Mouse (Mus musculus): ENCODE results near the gene Stpg3. TPM values are rescaled to one million over a fixed set of nuclear protein-coding genes. Genes with fewer than 3 reads are reported as not detected.

Stpg3 gene
- total and polyA plus RNA-seq, 3 experiments = 0.07 TPM; not detected in 2

DNA sequence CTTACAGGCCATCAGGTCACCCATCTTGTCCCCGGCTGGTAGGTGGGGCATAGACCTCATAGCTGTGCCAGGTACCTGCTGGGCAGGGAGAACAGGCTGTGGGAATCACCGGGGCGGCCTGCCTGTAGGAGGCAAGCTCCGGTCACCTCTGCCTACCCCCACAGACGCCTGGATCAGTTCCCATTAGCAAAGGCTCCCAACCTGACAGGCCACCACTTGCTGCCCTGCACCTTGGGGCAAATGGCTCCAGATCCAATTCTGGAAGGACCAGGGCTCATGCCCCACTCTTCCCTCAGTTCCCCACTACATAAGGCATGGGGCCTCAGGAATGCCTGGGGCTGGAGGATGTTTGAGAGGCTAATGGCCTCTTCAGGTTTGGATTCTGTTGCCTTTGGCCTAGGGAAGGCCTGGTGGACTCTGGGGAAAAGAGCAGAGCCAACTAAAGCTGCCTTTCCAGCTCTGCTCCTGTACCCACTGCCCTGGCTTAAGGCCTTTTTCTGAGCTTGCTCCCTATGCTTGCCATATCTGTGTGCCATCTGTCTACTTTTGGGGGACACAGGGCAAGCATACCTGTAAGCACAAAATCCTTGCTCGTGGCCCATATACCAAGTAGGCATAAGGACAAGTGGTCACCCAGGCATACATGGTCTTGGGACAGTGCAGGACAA, 43.2 kb downstream of the Stpg3 start:
- H3K27ac ChIP-seq (ENCODE audit: control insufficient read depth, low read depth, low read length) = no peak overlapping the region
- peaks cover 11 to 37% of the 10 kb centered on the region in 2 experiments for H3K4me1 ChIP-seq (ENCODE audit: control insufficient read depth in 1 of 2, insufficient read depth in 2 of 2, low read length in 2 of 2)
- H3K9ac ChIP-seq (ENCODE audit: control insufficient read depth, low read depth, low read length, poor library complexity, severe bottlenecking) = no peak overlapping the region
- H3K4me3 ChIP-seq (ENCODE audit: control insufficient read depth in 1 of 2, insufficient read depth in 1 of 2, low read depth in 2 of 2, low read length in 2 of 2) = no peak overlapping the region
- DNase-seq (ENCODE audit: low read depth, low spot score) = no peak
- H3K79me2 ChIP-seq (ENCODE audit: control insufficient read depth, insufficient read depth, low read length, poor library complexity) = no peaks in the 10 kb centered on the region; the same call in 1 of the 2 replicates
- peaks cover 0 to 21% of the 10 kb centered on the region in 2 experiments; a peak in 2 of 4 replicates for H3K36me3 ChIP-seq (ENCODE audit: control insufficient read depth in 1 of 2, insufficient read depth in 2 of 2, low read length in 2 of 2)
- no peaks in the 10 kb centered on the region for H3K9me3 ChIP-seq (replicated peaks; ENCODE audit: insufficient read depth, low read length)
- H3K27me3 ChIP-seq (ENCODE audit: control insufficient read depth in 1 of 2, insufficient read depth in 2 of 2, low read length in 2 of 2) = no peaks in the 10 kb centered on the region
- TF ChIP-seq USF2 (IDR thresholded peaks at IDR 0.05; ENCODE audit: borderline replicate concordance in 1 of 2, insufficient read depth in 1 of 2, low read depth in 1 of 2, low read length in 2 of 2) = no peak
- TF ChIP-seq JUND (IDR thresholded peaks at IDR 0.05; ENCODE audit: low read depth, low read length) = no peak
- TF ChIP-seq UBTF (IDR thresholded peaks at IDR 0.05; ENCODE audit: borderline replicate concordance, insufficient read depth, low read depth, low read length) = no peak

DNA sequence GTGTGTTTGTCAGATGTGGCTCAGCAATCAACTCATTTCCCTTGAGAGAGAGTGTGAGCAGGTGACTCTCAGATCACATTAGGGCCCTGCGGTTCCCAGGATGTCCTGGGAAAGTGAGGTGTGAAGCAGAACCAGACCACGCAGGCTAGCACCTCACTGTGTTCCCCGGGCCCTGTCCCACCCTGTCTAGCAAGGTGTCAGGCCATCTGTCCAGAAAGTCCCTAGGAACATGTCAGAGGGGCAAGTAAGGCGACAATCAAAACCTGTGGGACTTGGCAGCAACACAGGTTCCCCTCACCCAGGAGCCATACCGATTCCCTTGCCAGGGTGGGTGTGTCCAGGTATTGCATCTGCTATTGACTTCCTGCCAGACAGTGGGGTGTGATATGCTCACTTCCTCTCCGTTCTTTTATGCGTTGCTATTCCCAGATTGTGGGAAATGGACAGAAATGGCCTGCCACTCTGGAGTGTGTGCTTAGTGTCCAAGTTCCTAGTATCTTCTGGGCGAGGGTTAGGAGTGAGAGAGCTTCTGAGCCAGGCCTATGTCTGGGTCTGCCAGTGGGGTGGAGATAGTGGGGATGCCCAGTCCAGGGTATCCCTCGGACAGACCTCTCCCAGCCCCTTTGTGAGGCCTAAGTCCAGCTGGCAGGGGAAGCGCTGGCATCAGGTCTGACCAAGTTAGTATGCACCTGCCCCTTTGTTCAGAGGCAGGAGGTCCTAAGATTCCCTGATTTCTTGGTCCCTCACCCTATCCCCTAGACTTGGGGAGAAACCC, 43.9 kb downstream of the Stpg3 start:
- no peak overlapping the region for H3K27ac ChIP-seq (ENCODE audit: control insufficient read depth, low read depth, low read length)
- peaks cover 0 to 21% of the 10 kb centered on the region in 2 experiments; a peak in 2 of 4 replicates for H3K36me3 ChIP-seq (ENCODE audit: control insufficient read depth in 1 of 2, insufficient read depth in 2 of 2, low read length in 2 of 2)
- no peak overlapping the region for H3K9ac ChIP-seq (ENCODE audit: control insufficient read depth, low read depth, low read length, poor library complexity, severe bottlenecking)
- H3K27me3 ChIP-seq (ENCODE audit: control insufficient read depth in 1 of 2, insufficient read depth in 2 of 2, low read length in 2 of 2) = no peaks in the 10 kb centered on the region
- no peak for TF ChIP-seq E2F4 (IDR thresholded peaks at IDR 0.05; ENCODE audit: borderline replicate concordance, low read depth, low read length)
- no peak for TF ChIP-seq UBTF (IDR thresholded peaks at IDR 0.05; ENCODE audit: borderline replicate concordance, insufficient read depth, low read depth, low read length)
- no peak for TF ChIP-seq MAFK (IDR thresholded peaks at IDR 0.05; ENCODE audit: borderline replicate concordance, low read depth, low read length)
- no peak for TF ChIP-seq HCFC1 (IDR thresholded peaks at IDR 0.05; ENCODE audit: low read depth, low read length)
- TF ChIP-seq CHD1 (IDR thresholded peaks at IDR 0.05; ENCODE audit: low read depth, low read length) = no peak
- TF ChIP-seq ETS1 (IDR thresholded peaks at IDR 0.05; ENCODE audit: low read depth, low read length) = peak; percentile 35; the same call in 1 of the 2 replicates
- TF ChIP-seq TBP (IDR thresholded peaks at IDR 0.05; ENCODE audit: low read depth, low read length) = no peak
- peak; percentile 66 for TF ChIP-seq EP300 (IDR thresholded peaks at IDR 0.05; ENCODE audit: low read depth in 1 of 2, low read length in 2 of 2)
- no peak for TF ChIP-seq POLR2A (IDR thresholded peaks at IDR 0.05; ENCODE audit: control insufficient read depth in 1 of 2, insufficient read depth in 1 of 2, low read depth in 1 of 2, low read length in 2 of 2, poor library complexity in 1 of 2)
- no peak for TF ChIP-seq BHLHE40 (IDR thresholded peaks at IDR 0.05; ENCODE audit: borderline replicate concordance, low read depth, low read length)
- TF ChIP-seq ZC3H11A (IDR thresholded peaks at IDR 0.05; ENCODE audit: low read depth, low read length) = no peak
- no peak for TF ChIP-seq ZKSCAN1 (IDR thresholded peaks at IDR 0.05; ENCODE audit: low read depth, low read length)
- no peak for TF ChIP-seq USF2 (IDR thresholded peaks at IDR 0.05; ENCODE audit: borderline replicate concordance in 1 of 2, insufficient read depth in 1 of 2, low read depth in 1 of 2, low read length in 2 of 2)
- no peak for TF ChIP-seq USF1 (IDR thresholded peaks at IDR 0.05; ENCODE audit: low read depth, low read length)
- TF ChIP-seq RCOR1 (IDR thresholded peaks at IDR 0.05; ENCODE audit: low read depth, low read length) = peak; percentile 64
- 0 out of 2 replicates have a peak, but pooled peaks have one; percentile 34 for TF ChIP-seq TCF12 (IDR thresholded peaks at IDR 0.05; ENCODE audit: low read depth, low read length)
- TF ChIP-seq ZNF384 (IDR thresholded peaks at IDR 0.05; ENCODE audit: low read depth, low read length) = no peak
- TF ChIP-seq TAL1 (IDR thresholded peaks at IDR 0.05; ENCODE audit: low read length) = peak; percentile 42
- no peak for TF ChIP-seq GATA1 (IDR thresholded peaks at IDR 0.05; ENCODE audit: low read depth, low read length)
- no peak for TF ChIP-seq POLR2AphosphoS5 (IDR thresholded peaks at IDR 0.05; ENCODE audit: borderline replicate concordance, low read depth, low read length)
- no peak overlapping the region for H3K4me3 ChIP-seq (ENCODE audit: control insufficient read depth in 1 of 2, insufficient read depth in 1 of 2, low read depth in 2 of 2, low read length in 2 of 2)
- DNase-seq (ENCODE audit: low read depth, low spot score) = peak; percentile 65
- H3K9me3 ChIP-seq (replicated peaks; ENCODE audit: insufficient read depth, low read length) = no peaks in the 10 kb centered on the region
- no peaks in the 10 kb centered on the region; the same call in 1 of the 2 replicates for H3K79me2 ChIP-seq (ENCODE audit: control insufficient read depth, insufficient read depth, low read length, poor library complexity)
- H3K4me1 ChIP-seq (ENCODE audit: control insufficient read depth in 1 of 2, insufficient read depth in 2 of 2, low read length in 2 of 2) = peaks cover 9 to 34% of the 10 kb centered on the region in 2 experiments
